Mouse (Mus musculus) intestine, embryonic 15.5 days (tissue): ENCODE measurements around the gene 1600002K03Rik. TPM values are rescaled to one million over a fixed set of nuclear protein-coding genes. Genes with fewer than 3 reads are reported as not detected.
A peak's percentile ranks its signal among the peaks of the same experiment; 100 is the strongest.
"Not testable (repeated sequence)": the region's sequence is repeated elsewhere in the genome, so short reads cannot be mapped to it uniquely, and the experiment has no call there.

Experiments used
- ATAC-seq: fragments of 200-750 bp; cut with Nextera tagmentation; 2 replicates; pipeline ENCODE4 v1.8.0; 2017; ENCODE audit warnings: moderate TSS enrichment, moderate library complexity
- H3K27ac ChIP-seq: fragments of 300-500 bp; sonication (generic); 2 replicates; pipeline ENCODE4 v1.5.1; 2015; ENCODE audit warnings: mild to moderate bottlenecking, inconsistent platforms
- H3K27me3 ChIP-seq: fragments of 300-500 bp; sonication (generic); replicated peaks from 2 replicates; pipeline ENCODE4 v1.6.1; 2015; ENCODE audit warnings: inconsistent platforms
- H3K36me3 ChIP-seq: fragments of 300-500 bp; sonication (generic); 2 replicates; pipeline ENCODE4 v1.6.1; 2015; ENCODE audit warnings: inconsistent platforms
- H3K4me1 ChIP-seq: fragments of 300-500 bp; sonication (generic); replicated peaks from 2 replicates; pipeline ENCODE4 v1.6.1; 2015; ENCODE audit warnings: inconsistent platforms
- H3K4me2 ChIP-seq: fragments of 300-500 bp; sonication (generic); replicated peaks from 2 replicates; pipeline ENCODE4 v1.6.1; 2015; ENCODE audit warnings: mild to moderate bottlenecking, inconsistent platforms
- H3K4me3 ChIP-seq: fragments of 300-500 bp; sonication (generic); replicated peaks from 2 replicates; pipeline ENCODE4 v1.5.1; 2015; ENCODE audit warnings: inconsistent platforms
- H3K9ac ChIP-seq: fragments of 300-500 bp; sonication (generic); 2 replicates; pipeline ENCODE4 v1.6.1; 2015; ENCODE audit warnings: inconsistent platforms
- H3K9me3 ChIP-seq: fragments of 300-500 bp; sonication (generic); 2 replicates; pipeline ENCODE4 v1.6.1; 2016; ENCODE audit warnings: inconsistent platforms
- WGBS: fragments of 180-500 bp; shearing (Covaris S2); methylation state at CpG from one replicate; pipeline ENCODE4 v1.1.7; 2015; 5-methylcytosine and 5-hydroxymethylcytosine counted together
- polyA plus RNA-seq: library from polyadenylated mRNA; unstranded; fragments of >200 nt; fragmentation: Nextera tagmentation; extraction: Ambion mirVana; gene quantifications from 2 replicates; pipeline ENCODE4 v1.2.1, GENCODE M21; 2015

Gene 1600002K03Rik
- polyA plus RNA-seq, 1 experiment from 2014 or later, result 22.9 TPM

DNA sequence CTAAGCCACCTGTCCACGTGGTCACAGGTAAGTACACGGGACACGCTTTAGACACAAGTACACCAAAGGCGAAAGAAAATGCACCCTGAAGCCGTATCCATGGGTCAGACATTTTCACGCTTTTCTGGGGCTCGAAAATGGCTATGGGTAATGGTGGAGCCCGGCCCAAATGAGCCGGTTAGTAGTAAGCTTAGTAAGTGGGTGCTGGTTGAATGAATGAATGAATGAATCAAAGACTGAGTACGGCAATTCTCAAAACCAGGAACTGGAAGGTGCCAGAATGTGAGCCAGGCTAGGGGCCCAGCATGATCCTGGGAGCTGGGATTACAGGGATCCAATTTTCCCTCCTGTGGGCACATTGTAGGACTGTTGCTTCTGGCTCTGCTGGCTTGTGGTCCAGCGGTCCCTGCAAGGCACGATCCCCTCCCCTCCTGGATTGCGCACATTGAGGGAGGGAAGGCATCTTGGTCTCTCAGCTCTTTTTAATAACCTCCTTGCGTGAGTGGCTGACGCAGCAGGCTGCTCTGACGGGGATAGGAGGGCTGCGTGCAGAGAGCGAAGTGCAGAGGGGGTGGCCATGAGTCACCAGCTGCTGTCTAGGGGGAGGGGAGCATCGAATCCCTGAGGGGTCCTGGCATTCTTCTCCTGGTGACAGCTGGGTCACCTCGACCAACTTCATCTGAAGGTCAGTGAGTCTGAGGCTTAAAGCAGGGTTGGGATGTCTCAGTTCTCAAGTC lies 7.2 kb upstream of the 1600002K03Rik start, which contains the start of gene Cirbp:
Gene Cirbp (plus strand): TSS at position 594 of the 737 bp plus-strand sequence.
- Histone ChIP-seq H3K4me2 (peak within 1 kb of the TSS; percentile 91), H3K27me3 (no peaks in the 10 kb centered on the region), H3K36me3 (peaks cover 8% of the 10 kb centered on the region), H3K9ac (peak within 1 kb of the TSS; percentile 38), H3K4me1 (peaks cover 70% of the 10 kb centered on the region), H3K9me3 (no peaks in the 10 kb centered on the region), H3K27ac (peak within 1 kb of the TSS; percentile 76), H3K4me3 (peak within 1 kb of the TSS; percentile 37)
- ATAC-seq, result no peak
- 13% methylated on average over 20 of the region's 20 CpGs for WGBS

DNA sequence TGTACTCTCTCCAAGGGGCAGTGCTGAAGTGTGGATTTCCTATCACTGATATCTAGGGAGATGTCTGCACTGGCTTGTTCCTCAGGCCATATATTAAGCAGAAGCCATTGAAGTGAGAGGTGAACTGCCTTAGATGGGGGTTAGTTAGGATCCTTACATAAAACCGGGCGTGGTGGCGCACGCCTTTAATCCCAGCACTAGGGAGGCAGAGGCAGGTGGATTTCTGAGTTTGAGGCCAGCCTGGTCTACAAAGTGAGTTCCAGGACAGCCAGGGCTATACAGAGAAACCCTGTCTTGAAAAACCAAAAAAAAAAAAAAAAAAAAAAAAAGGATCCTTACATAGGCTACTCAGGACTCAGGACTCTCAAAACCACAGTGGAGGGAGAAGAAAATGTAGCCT lies 6.6 kb upstream of the 1600002K03Rik start:
- Histone ChIP-seq H3K36me3 (peaks cover 12% of the 10 kb centered on the region), H3K4me1 (peaks cover 65% of the 10 kb centered on the region), H3K27ac (peak overlapping the region; percentile 76)
- ATAC-seq, H3K4me2 ChIP-seq, H3K9me3 ChIP-seq, H3K4me3 ChIP-seq, H3K27me3 ChIP-seq, H3K9ac ChIP-seq: not testable (repeated sequence)
- WGBS, result 88% methylated on average over 4 of the region's 4 CpGs

DNA sequence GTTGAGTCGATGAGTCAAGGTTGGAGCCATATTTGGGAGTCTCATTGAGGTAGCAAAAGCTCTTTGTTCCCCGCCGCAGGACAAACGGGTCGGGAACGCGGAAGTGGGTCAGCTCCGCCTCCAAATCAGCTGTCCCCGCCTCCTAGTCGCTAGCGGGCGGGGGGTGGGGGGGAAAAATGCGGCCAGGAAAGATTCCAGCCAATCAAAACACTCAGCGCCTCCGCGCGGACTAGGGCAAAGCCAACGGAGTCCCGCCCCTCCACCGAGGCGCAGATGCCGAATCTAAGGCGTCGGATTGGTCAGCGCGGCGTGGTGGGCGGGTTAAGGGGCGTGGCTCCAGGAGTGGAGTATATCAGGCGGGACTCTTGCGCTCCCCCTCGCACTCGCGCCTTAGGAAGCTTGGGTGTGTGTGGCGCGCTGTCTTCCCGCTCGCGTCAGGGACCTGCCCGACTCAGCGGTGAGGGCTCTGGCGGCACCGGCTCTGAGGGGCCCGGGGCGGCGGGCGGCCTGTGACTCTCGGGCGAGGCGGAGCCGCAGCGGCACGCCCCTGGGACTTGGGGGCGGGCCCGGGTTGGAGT lies 5.2 kb upstream of the 1600002K03Rik start:
- peak overlapping the region; percentile 100 for H3K27ac ChIP-seq
- H3K4me2 ChIP-seq, result peak overlapping the region; percentile 62
- peaks cover 64% of the 10 kb centered on the region for H3K4me1 ChIP-seq
- WGBS, result under 1% methylated on average over 55 of the region's 55 CpGs
- peaks cover 22% of the 10 kb centered on the region for H3K36me3 ChIP-seq
- peak overlapping the region; percentile 97 for H3K9ac ChIP-seq
- peak; percentile 92 for ATAC-seq
- peak overlapping the region; percentile 94 for H3K4me3 ChIP-seq
- H3K27me3 ChIP-seq, result no peaks in the 10 kb centered on the region
- H3K9me3 ChIP-seq, result no peaks in the 10 kb centered on the region

DNA sequence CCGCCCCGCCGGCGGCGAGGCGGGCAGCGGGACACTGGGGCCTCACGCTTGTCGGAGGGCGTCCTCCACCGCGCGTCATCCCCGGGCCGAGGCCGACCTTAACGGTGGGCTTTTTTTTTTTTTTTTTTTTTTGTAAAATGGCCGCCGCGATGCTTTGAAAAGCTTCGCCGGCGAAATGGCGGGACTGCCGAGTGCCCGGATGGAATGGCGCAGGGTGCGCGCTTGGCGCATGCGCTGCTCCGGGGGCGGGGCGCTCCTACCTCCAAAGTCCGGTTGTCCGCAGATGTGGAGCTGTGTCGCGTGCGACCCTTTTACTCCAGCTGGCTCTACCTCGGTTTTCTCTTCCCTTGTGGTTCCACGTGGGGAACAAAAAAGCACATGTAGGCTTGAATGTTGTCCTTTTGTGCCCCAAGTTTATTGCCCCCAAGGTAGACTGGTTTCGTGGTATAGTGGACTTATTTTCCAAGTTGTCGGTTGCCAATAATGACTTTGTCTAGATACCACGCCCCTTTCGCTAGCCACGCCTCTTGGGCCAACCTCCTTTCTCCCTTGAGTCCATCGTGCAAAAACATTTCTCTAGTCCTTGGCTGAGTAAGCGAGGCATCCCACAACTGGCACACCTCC lies 4.6 kb upstream of the 1600002K03Rik start:
- H3K4me2 ChIP-seq, result peak overlapping the region; percentile 62
- H3K36me3 ChIP-seq, result peaks cover 22% of the 10 kb centered on the region
- H3K4me1 ChIP-seq, result peaks cover 58% of the 10 kb centered on the region
- no peaks in the 10 kb centered on the region for H3K27me3 ChIP-seq
- no peaks in the 10 kb centered on the region for H3K9me3 ChIP-seq
- H3K27ac ChIP-seq, result peak overlapping the region; percentile 100
- peak overlapping the region; percentile 94 for H3K4me3 ChIP-seq
- WGBS, result under 1% methylated on average over 47 of the region's 48 CpGs
- ATAC-seq, result peak; percentile 66
- peak overlapping the region; percentile 97 for H3K9ac ChIP-seq

DNA sequence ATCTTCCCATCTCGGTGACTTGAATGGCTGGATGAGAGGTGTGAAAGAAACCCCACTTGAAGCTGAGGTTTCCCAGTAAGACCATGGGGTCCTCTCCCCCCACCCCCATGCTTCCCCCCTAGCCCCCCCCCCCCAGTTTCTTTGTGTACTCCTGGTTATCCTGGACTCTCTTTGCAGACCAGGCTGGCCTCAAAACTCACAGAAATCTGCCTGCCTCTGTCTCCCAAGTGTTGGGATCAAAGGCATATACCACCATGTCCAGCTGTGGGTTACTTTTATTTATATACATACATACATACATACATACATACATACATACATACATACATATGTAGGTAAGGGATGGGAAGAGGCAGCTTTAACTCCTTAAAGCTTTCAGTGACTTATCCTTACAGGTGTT lies 3.7 kb upstream of the 1600002K03Rik start:
- Histone ChIP-seq H3K4me3 (peak overlapping the region; percentile 94), H3K9ac (peak overlapping the region; percentile 97), H3K36me3 (peaks cover 22% of the 10 kb centered on the region), H3K9me3 (no peaks in the 10 kb centered on the region), H3K27ac (no peak overlapping the region), H3K4me2 (peak overlapping the region; percentile 62), H3K27me3 (no peaks in the 10 kb centered on the region), H3K4me1 (peaks cover 51% of the 10 kb centered on the region)
- 48% methylated on average over 1 of the region's 1 CpGs for WGBS
- ATAC-seq, result no peak

DNA sequence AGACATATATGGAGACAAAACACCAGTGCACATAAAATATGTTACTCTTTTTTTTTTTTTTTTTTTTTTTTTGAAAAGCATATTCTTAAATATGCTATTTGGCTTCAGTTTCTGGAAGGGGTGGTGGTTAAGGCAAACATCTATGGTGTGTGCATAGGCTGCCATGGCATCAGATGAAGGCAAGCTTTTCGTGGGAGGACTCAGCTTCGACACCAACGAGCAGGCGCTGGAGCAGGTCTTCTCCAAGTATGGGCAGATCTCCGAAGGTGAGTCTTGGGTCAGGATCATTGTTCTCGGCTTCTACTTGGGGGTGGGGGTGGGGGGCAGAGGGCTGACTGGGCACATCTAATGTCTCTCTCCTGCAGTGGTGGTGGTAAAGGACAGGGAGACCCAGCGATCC lies 3.1 kb upstream of the 1600002K03Rik start:
- Histone ChIP-seq H3K36me3 (peaks cover 22% of the 10 kb centered on the region), H3K27me3 (no peaks in the 10 kb centered on the region), H3K4me3 (no peak overlapping the region), H3K9me3 (no peaks in the 10 kb centered on the region), H3K27ac (no peak overlapping the region), H3K4me1 (peaks cover 45% of the 10 kb centered on the region), H3K9ac (no peak overlapping the region), H3K4me2 (0 out of 2 replicates have a peak overlapping the region, but pooled peaks have one; percentile 62)
- WGBS, result 87% methylated on average over 7 of the region's 7 CpGs
- ATAC-seq, result no peak

DNA sequence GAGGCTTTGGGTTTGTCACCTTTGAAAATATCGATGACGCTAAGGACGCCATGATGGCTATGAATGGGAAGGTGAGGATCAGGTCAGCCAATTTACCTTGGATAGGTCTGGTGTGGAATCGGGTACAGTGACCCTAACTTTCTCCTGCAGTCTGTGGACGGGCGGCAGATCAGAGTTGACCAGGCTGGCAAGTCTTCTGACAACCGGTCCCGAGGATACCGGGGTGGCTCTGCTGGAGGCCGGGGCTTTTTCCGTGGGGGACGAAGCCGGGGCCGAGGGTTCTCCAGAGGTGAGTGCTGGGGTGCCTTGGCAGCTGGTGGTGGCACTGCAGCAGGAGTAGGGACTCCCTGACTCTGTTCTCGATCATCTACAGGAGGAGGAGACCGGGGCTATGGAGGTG lies 2.7 kb upstream of the 1600002K03Rik start:
- Histone ChIP-seq H3K27ac (no peak overlapping the region), H3K4me2 (no peak overlapping the region), H3K4me3 (no peak overlapping the region), H3K27me3 (no peaks in the 10 kb centered on the region), H3K4me1 (peaks cover 46% of the 10 kb centered on the region), H3K9ac (no peak overlapping the region), H3K9me3 (no peaks in the 10 kb centered on the region), H3K36me3 (peaks cover 22% of the 10 kb centered on the region)
- no peak for ATAC-seq
- 97% methylated on average over 16 of the region's 16 CpGs for WGBS

DNA sequence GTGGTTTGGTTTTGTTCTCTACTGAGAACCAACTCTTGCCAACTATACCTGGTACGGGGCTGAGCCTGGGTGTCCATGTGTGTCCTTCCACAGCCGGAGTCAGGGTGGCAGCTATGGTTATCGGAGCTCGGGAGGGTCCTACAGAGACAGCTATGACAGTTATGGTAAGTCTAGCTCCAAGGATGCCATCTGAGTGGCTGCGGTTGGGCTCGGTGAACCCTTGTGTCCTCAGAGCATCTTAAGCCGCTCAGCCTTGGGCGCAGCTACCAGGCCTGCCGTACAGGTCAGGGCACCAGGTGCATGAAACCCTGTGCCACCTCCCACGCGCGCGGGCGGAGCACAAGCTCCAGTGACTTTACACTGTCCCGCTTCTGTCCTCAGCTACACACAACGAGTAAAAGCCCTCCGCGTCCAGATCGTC lies 2.1 kb upstream of the 1600002K03Rik start:
- Histone ChIP-seq H3K4me1 (peaks cover 41% of the 10 kb centered on the region), H3K4me2 (no peak overlapping the region), H3K27ac (no peak overlapping the region), H3K4me3 (no peak overlapping the region), H3K9me3 (no peaks in the 10 kb centered on the region), H3K27me3 (no peaks in the 10 kb centered on the region), H3K36me3 (peaks cover 22% of the 10 kb centered on the region), H3K9ac (no peak overlapping the region)
- no peak for ATAC-seq
- WGBS, result 95% methylated on average over 19 of the region's 19 CpGs

DNA sequence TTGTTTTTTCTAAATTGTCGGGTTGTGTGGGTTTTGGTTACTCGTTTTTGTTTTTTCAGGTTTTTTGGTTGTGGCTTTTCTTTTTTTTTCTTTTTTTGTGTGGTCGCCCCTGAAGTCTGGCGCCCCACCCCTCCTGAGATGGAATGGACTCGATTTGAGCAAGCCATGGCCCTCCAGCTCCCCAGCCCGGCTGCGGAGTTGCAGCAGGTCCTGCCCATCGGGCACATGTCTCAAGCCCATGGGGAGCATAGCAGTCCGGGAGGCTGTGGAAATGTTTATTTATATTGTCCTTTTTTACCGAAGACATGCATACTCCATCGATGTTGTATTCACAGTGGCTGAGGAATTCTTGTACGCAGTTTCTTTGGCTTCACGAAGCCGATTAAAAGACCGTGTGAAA lies 1.5 kb upstream of the 1600002K03Rik start:
- Histone ChIP-seq H3K27ac (peak overlapping the region; percentile 48; the same call in 1 of the 2 replicates), H3K36me3 (peaks cover 22% of the 10 kb centered on the region), H3K27me3 (no peaks in the 10 kb centered on the region), H3K9ac (0 out of 2 replicates have a peak overlapping the region, but pooled peaks have one; percentile 62), H3K4me1 (peaks cover 39% of the 10 kb centered on the region), H3K9me3 (no peaks in the 10 kb centered on the region), H3K4me2 (0 out of 2 replicates have a peak overlapping the region, but pooled peaks have one; percentile 6), H3K4me3 (no peak overlapping the region)
- ATAC-seq, result no peak
- WGBS, result 84% methylated on average over 15 of the region's 15 CpGs

DNA sequence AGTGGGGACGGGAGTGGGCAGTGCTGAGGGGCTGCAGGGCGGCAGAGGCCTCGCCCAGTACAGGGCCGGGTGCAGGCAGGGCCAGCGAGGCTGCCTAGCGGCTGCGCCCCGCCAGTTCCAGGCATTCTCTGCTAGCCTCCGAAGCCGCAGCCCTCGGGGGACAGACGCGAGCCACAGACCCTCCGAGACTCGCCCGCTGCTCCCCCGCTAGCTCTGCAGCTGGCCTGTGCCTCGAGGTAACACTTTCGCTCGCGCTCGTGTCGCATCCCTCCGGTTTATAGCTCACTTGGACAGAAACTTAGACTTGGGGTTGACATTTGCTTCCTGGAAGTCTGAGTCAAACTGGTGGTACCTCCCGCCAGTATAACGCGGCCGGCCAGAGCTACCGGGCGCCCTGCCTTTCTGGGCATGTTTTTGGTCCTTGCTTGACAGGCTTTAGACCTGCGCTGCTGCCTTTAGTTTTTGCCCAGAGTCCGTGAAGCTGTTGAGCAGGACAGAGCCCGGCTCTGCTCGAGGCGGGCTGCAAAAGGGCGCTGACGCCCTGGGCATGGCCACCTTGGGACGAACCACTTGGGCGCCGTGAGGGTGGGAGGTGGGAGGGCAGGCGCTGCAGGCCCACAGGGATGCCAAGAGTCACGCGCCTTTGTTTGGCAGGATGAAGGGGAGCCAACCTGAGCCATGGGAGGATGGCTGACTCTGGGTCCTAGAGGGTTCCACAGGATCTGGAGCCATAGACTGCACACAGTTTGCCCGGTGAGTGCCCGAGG lies 801 bp upstream of the 1600002K03Rik start:
- ATAC-seq, result no peak
- H3K36me3 ChIP-seq, result peaks cover 22% of the 10 kb centered on the region
- H3K9me3 ChIP-seq, result no peaks in the 10 kb centered on the region
- H3K27ac ChIP-seq, result peak overlapping the region; percentile 94
- H3K4me1 ChIP-seq, result peaks cover 39% of the 10 kb centered on the region
- H3K9ac ChIP-seq, result peak overlapping the region; percentile 62
- no peaks in the 10 kb centered on the region for H3K27me3 ChIP-seq
- H3K4me3 ChIP-seq, result no peak overlapping the region; the same call in none of the 2 replicates
- WGBS, result 81% methylated on average over 45 of the region's 45 CpGs
- H3K4me2 ChIP-seq, result peak overlapping the region; percentile 78

DNA sequence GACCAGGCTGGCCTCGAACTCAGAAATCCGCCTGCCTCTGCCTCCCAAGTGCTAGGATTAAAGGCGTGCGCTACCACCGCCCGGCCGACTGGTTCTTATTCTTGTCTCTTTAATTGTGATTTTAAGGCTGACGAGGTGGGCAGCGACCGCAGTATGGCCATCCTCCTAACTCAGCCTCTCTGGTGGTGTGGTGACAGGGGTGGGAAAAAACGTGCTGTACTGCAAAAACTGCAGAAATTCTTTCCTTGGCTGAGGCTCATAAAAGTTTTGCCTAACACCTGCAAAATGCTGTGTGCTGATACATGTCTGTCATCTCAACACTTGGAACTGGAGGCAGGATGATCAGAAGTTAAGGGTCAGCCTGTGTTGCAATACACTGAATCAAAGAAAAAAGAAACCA lies 614 bp downstream of the 1600002K03Rik start:
- Histone ChIP-seq H3K4me3 (peak overlapping the region; percentile 59), H3K36me3 (peaks cover 22% of the 10 kb centered on the region), H3K4me2 (peak overlapping the region; percentile 78), H3K4me1 (peaks cover 39% of the 10 kb centered on the region), H3K9me3 (no peaks in the 10 kb centered on the region), H3K9ac (0 out of 2 replicates have a peak overlapping the region, but pooled peaks have one; percentile 18), H3K27ac (0 out of 2 replicates have a peak overlapping the region, but pooled peaks have one; percentile 37), H3K27me3 (no peaks in the 10 kb centered on the region)
- ATAC-seq, result no peak
- WGBS, result 14% methylated on average over 11 of the region's 11 CpGs
